Mouse (Mus musculus): ENCODE results near the gene Slco1a6.
"Not testable (repeated sequence)": the region's sequence is repeated elsewhere in the genome, so short reads cannot be mapped to it uniquely, and the experiment has no call there.

The Slco1a6 gene

GRCm38 (mm10) chr6:142208421-142208820 is at the start of gene Slco1a6:
Slco1a6 (minus strand) TSS chr6:142208521.
- DNase-seq, result no peak

GRCm38 (mm10) chr6:142250738-142251307 is 42.5 kb upstream of the Slco1a6 start:
- not testable (repeated sequence) for DNase-seq

- no peak for DNase-seq
Observed at GRCm38 (mm10) chr6:142245065-142245464, 36.7 kb upstream of the Slco1a6 start.

- DNase-seq, result no peak
Observed at GRCm38 (mm10) chr6:142239468-142239867, 31.1 kb upstream of the Slco1a6 start.

DNA sequence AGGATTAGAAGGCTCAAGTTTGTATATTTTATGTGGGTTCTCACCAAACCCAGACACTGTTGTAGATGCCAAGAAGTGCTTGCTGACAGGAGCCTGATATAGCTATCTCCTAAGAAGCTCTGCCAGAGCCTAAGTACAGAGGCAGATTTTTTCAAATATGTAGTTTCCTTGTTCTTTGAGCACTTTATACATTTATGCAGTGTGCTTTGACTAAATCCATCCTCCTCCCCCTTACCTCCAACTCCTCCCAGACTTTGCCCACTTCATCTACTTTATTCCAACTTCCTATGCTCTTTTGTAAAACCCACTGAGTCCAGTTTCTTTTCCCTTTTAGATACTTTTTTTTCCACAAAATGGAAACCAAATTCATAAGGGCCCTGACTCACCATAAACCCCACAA is 11.8 kb upstream of the Slco1a6 start:
- DNase-seq, result no peak

GRCm38 (mm10) chr6:142211821-142212220 is 3.5 kb upstream of the Slco1a6 start:
- no peak for DNase-seq

- DNase-seq, result no peak
Observed at GRCm38 (mm10) chr6:142209749-142210148, 1.4 kb upstream of the Slco1a6 start.

- DNase-seq, result no peak
Observed at GRCm38 (mm10) chr6:142200524-142200923, 7.8 kb downstream of the Slco1a6 start.

GRCm38 (mm10) chr6:142194245-142194644 is 14.1 kb downstream of the Slco1a6 start:
- DNase-seq, result no peak

GRCm38 (mm10) chr6:142191962-142192361 is 16.4 kb downstream of the Slco1a6 start:
- no peak for DNase-seq

DNA sequence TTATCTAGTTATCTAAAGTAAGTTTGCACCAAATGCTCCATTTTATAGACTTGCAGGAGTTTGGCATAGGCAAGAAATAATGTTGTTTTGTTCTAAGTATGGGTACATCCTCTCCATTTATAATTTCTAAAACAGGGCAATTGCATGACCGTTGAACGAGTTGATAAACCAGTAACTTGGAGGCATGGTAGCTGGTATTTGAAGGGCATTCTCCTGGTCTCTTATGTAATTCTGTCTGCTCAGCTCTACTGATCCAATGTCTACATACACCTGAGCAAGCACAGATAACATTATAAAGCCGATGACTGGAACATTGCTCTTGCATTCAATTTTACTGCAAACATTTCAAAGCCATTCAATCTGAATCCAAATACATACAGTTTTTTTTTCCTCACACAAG is 20.9 kb downstream of the Slco1a6 start:
- no peak for DNase-seq

- DNase-seq, result no peak
Observed at GRCm38 (mm10) chr6:142185868-142186415, 22.4 kb downstream of the Slco1a6 start.

GRCm38 (mm10) chr6:142163406-142163805 is 44.9 kb downstream of the Slco1a6 start:
- DNase-seq, result no peak

- no peak for DNase-seq
Observed at GRCm38 (mm10) chr6:142161171-142161570, 47.1 kb downstream of the Slco1a6 start.

- not testable (repeated sequence) for DNase-seq
Observed at GRCm38 (mm10) chr6:142154081-142154480, 54.2 kb downstream of the Slco1a6 start.

DNA sequence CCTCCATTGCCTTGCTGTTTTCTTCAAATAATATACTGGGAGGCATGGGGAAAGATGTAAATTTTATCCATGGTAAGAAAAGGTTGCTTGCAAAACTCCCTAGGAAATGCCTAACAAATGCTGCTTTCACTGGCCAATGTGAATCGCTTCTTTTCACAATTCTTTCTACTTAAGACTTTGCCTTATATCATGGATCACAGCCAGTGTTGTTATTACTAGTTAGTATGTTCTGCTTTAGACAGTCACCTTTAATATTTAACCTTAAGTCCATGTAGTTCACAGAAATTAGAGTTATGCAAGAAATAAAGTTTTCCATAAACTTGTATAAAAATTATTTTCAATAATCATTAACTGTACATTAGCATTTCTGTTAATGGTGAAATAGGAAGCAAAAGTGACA is 60.0 kb downstream of the Slco1a6 start:
- no peak for DNase-seq

DNA sequence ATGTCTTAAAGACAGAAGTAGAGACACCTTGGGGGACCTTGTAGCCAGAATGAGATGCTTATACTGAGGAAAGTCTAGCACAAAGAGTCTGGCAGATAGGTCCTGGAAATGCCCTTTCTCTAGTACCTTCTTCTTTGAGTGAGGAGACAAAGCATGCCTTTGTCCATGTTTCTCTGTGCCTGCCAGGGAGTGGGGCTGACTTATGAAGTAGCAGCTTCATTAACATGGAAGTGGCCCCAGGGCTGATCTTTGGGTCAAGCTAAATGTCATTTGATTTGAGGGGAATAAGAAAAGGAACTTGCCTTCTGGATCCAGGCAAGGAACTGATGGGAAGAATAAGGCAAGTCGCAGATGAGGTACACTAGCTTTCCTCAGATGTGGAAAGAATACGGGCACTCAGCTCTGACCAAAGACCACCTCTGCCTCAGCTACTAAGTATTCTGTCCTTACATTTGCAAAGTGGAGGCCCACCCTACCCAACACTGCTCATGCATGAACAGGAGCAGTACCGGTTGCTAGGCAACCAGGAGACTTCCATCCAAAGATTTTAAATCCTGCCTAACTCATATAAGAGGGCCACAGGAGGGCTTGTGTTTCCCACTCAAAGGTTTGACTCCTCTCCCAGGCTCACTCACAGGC is 96.5 kb downstream of the Slco1a6 start:
- no peak for DNase-seq

DNA sequence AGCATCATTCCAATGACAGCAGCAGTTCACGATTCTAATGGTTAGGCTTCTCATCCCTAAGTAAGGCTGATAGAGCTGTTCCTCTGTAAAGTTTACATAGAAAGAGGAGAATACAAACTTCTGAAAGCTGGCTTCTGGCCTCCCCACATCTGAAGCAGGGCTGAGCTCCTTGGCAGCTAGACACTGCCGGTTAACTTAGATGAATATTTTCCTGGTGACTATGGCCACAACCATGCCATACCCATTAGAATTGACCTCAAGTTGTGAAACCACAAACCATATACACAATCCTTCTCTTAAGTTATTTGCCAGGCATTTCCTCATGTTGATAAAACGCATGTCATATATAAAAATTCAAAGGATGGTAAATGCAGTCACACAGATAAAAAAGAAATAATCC is 117.2 kb downstream of the Slco1a6 start:
- no peak for DNase-seq

- DNase-seq, result not testable (repeated sequence)
Observed at GRCm38 (mm10) chr6:142058281-142058680, 150.0 kb downstream of the Slco1a6 start.

DNA sequence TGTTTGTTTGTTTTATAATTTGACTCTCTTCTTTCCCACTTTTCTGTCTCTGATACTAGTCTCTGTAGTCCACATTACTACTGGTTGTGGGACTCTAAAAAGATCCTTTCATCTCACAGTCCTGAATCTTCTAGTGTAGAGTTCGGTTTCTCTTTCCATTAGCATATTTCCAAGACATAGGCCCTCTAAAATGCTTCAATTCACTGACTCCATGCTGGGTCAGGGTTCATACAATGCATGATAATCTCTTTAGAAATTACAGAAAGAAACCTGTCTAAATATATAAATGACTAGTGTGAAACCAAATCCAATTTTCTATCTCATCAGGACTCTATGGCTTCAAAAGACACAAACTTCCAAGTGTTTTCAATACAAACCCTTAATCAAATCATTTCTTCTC is 160.6 kb downstream of the Slco1a6 start:
- DNase-seq, result no peak

GRCm38 (mm10) chr6:142045746-142046145 is 162.6 kb downstream of the Slco1a6 start:
- no peak for DNase-seq

- DNase-seq, result no peak
Observed at GRCm38 (mm10) chr6:142041896-142042295, 166.4 kb downstream of the Slco1a6 start.

DNA sequence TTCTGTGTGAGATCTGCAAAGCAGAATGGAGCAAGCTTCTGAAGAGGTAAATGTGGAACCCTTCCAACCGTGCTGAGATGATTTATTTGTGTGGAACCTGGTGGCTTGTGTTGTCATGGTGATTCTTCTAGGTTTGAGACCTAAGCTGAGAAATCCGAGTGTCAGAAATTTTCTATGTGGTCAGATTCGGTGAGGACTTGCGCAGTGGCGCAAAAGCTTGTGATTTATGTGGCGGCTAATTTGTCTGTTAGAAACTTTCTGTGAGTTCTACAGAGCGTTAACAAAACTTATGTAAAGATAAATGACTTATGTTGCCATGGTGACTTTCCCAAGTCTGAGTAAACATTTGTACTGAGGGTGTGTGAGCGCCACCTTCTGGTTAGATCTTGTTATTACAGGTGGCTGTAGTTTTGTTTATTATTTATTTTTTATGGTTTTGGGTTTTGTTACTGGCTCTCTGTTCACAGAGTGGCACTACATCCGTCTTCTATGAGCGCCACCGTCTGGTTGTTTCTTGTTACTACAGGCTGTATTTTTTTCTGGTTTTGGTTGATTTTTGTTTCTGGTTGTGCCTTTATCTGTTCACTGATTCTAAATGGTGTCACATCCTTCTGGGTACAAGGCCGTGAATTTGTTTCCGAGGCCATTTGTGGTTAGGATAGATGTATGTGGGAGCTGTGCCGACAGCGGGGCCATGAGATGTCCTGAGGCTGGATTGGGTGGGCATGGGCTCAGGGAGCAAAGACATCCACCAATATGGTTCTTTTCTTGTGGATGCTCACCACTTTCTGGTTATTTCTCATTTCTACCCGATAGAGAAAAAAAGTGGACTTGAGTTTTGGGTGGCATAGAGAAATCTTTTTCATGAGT is 167.8 kb downstream of the Slco1a6 start:
- DNase-seq, result peak; percentile 23

- no peak for DNase-seq
Observed at GRCm38 (mm10) chr6:142035771-142036170, 172.6 kb downstream of the Slco1a6 start.
